Mouse (Mus musculus) hindbrain, embryonic 12.5 days (tissue): ENCODE data around the gene Bean1. TPM values are rescaled to one million over a fixed set of nuclear protein-coding genes. Genes with fewer than 3 reads are reported as not detected.

ENCODE experiments used
- ATAC-seq: fragments of 200-750 bp; cut with Nextera tagmentation; 2 replicates; pipeline ENCODE4 v1.8.0; 2017; ENCODE audit warnings: moderate TSS enrichment; ENCODE audit not compliant: low FRiP score
- H3K27ac ChIP-seq: fragments of 300-500 bp; sonication (generic); 2 replicates; pipeline ENCODE4 v1.5.1; 2016; ENCODE audit warnings: mild to moderate bottlenecking
- H3K27me3 ChIP-seq: fragments of 300-500 bp; sonication (generic); 2 replicates; pipeline ENCODE4 v1.6.1; 2016; ENCODE audit warnings: mild to moderate bottlenecking
- H3K36me3 ChIP-seq: fragments of 300-500 bp; sonication (generic); 2 replicates; pipeline ENCODE4 v1.6.1; 2016; ENCODE audit warnings: mild to moderate bottlenecking
- H3K4me1 ChIP-seq: fragments of 300-500 bp; sonication (generic); 2 replicates; pipeline ENCODE4 v1.6.1; 2016
- H3K4me2 ChIP-seq: fragments of 300-500 bp; sonication (generic); replicated peaks from 2 replicates; pipeline ENCODE4 v1.6.1; 2016; ENCODE audit warnings: mild to moderate bottlenecking
- H3K4me3 ChIP-seq: fragments of 300-500 bp; sonication (generic); 2 replicates; pipeline ENCODE4 v1.5.1; 2016; ENCODE audit warnings: mild to moderate bottlenecking
- H3K9ac ChIP-seq: fragments of 300-500 bp; sonication (generic); 2 replicates; pipeline ENCODE4 v1.6.1; 2016; ENCODE audit warnings: mild to moderate bottlenecking, moderate library complexity
- H3K9me3 ChIP-seq: fragments of 300-500 bp; sonication (generic); replicated peaks from 2 replicates; pipeline ENCODE4 v1.6.1; 2016; ENCODE audit warnings: mild to moderate bottlenecking
- WGBS: fragments of 180-500 bp; shearing (Covaris S2); methylation state at CpG from one replicate; pipeline ENCODE4 v1.1.7; 2016; 5-methylcytosine and 5-hydroxymethylcytosine counted together
- polyA plus RNA-seq: library from polyadenylated mRNA; unstranded; fragments of >200 nt; fragmentation: Nextera tagmentation; extraction: Ambion mirVana; gene quantifications from 2 replicates; pipeline ENCODE4 v1.2.1, GENCODE M21; 2016

Gene Bean1
- polyA plus RNA-seq, 1 experiment from 2014 or later, result 2.6 TPM

DNA sequence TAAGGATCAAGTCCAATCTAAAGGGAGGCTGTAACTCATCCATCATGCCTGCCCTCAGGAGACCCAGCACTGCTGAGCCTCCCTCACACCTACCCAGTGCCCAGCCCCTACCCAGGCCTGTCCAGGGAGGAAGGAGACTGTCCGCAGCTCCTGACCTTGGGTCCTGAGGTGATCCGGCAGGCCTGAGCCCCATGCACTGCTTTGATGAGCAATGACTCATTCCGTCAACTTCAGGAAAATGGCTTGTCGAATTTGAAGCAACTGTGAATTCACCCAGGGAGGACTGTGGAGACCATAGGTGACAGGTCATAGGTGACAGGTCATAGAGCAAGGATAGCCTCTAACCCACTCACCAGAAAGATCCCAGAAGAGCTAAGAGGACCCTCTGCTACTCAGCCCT, 26.9 kb upstream of the Bean1 start:
- ATAC-seq, result no peak
- Histone ChIP-seq H3K4me3 (no peak overlapping the region), H3K27me3 (no peaks in the 10 kb centered on the region), H3K27ac (no peak overlapping the region), H3K9me3 (no peaks in the 10 kb centered on the region), H3K36me3 (no peaks in the 10 kb centered on the region), H3K4me2 (no peak overlapping the region), H3K4me1 (no peaks in the 10 kb centered on the region), H3K9ac (no peak overlapping the region)
- 73% methylated on average over 4 of the region's 4 CpGs for WGBS

DNA sequence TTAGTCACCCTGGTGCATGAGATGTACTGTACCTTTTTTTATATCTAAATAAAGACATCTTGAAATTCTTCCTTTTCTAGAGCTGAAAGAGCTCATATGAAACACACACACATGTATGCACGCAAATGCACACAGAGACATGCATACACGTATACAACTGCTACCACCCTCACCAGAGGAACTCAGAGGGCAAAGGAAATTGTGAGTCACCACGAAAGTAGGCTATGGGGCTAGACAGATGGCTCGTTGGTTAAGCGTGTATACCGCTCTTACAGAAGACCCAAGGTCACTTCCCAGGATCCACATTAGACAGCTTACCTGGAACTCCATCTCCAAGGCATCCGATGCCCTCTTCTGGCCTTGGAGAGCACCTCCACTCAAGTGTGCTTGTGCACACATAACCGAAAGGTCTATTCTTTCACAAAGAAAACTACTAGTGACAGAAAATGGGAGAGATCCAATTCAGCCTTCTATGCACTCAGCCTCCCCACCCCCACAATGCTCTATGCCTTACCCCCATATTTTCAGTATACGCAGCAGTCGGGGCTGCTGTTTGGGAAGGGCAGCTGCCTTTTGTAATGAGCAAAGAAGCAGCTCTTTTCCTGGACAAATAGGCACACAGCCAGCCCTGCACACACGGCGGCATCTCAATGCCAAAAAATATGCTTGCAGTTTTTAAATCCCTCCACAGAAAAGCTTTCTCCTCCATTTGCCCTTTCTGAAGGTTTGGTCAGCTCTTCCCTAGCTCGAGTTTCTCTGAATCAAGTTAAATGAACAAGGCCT, 25.6 kb upstream of the Bean1 start:
- Histone ChIP-seq H3K9me3 (no peaks in the 10 kb centered on the region), H3K4me1 (no peaks in the 10 kb centered on the region), H3K4me3 (no peak overlapping the region), H3K27ac (no peak overlapping the region), H3K4me2 (no peak overlapping the region), H3K36me3 (no peaks in the 10 kb centered on the region), H3K9ac (no peak overlapping the region), H3K27me3 (no peaks in the 10 kb centered on the region)
- WGBS, result 89% methylated on average over 13 of the region's 13 CpGs
- no peak for ATAC-seq

DNA sequence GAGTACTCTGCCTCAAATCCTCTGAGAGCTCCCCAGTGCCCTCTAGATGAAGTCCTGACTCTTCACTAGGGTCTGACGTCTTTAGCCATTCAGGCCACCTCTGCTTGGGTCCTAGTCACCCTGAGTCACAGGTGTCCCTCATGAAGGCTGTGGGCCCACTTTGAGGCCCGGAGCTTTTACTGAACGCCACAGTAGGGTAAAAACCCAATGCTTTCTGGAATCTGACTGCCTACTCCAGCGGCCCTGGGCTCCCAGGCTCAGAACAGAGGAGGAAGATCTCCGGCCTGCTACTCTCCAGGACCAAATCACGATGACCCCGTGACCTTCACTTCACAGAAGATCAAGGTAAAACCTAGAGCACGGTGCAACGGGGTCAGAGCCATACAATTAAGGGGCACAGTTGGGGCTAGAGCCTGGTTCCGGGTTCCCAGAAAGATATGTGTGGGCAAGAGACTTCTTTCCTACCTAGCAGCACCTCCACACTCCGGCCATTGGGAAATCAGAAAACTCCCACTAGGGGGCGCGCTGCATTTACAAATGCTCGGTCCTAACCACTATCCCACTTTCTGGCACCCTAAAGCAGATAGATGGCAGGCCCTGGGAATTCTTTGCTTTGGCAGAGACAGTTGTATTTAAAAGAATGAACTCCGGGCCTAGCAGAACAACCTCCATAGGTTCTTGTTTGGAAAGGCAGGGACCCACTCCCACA, 24.1 kb upstream of the Bean1 start:
- Histone ChIP-seq H3K9ac (no peak overlapping the region), H3K4me3 (no peak overlapping the region), H3K27ac (no peak overlapping the region), H3K36me3 (no peaks in the 10 kb centered on the region), H3K4me2 (no peak overlapping the region), H3K4me1 (no peaks in the 10 kb centered on the region), H3K27me3 (no peaks in the 10 kb centered on the region), H3K9me3 (no peaks in the 10 kb centered on the region)
- WGBS, result 35% methylated on average over 15 of the region's 15 CpGs
- peak; percentile 86; the same call in 1 of the 2 replicates for ATAC-seq

DNA sequence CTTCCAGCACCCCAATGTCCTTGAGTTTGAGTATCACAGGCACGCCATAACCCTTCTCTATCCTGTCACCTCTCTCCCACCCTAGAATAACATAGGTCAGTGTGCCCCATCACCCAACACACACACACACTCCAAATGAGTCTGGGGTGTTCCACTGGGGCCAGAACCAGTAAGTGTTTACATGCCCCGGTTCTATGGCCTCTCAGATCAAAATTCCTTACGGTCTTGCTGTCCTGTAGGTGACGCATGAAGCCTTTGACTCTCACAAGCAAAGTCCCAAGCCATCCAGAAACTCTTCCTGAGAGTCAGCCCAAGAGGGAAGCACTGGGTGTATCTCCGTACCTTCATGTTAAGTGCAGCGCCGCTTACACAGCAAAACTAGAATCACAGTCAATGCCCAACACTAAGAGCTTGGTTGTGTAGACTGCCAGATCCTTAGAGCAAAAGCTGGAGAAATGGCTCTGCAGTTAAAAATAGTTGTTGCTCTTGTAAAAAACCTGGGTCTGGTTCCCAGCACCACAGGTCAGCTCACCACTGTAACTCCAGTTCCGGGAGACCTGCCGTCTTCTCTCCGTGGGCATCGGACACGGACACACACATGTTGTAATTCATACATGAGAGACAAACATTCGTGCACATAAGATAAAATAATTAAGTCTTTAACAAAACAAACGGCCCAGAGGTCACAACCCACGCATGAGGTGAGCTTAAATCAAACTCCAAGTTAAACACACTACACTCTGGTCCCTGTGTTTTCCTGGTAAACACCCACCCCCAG, 23.3 kb upstream of the Bean1 start:
- no peaks in the 10 kb centered on the region for H3K4me1 ChIP-seq
- no peaks in the 10 kb centered on the region for H3K27me3 ChIP-seq
- H3K9me3 ChIP-seq, result no peaks in the 10 kb centered on the region
- no peak overlapping the region for H3K4me2 ChIP-seq
- H3K4me3 ChIP-seq, result no peak overlapping the region
- H3K27ac ChIP-seq, result no peak overlapping the region
- 89% methylated on average over 15 of the region's 15 CpGs for WGBS
- H3K9ac ChIP-seq, result no peak overlapping the region
- no peaks in the 10 kb centered on the region for H3K36me3 ChIP-seq
- peak; percentile 54; the same call in 1 of the 2 replicates for ATAC-seq

DNA sequence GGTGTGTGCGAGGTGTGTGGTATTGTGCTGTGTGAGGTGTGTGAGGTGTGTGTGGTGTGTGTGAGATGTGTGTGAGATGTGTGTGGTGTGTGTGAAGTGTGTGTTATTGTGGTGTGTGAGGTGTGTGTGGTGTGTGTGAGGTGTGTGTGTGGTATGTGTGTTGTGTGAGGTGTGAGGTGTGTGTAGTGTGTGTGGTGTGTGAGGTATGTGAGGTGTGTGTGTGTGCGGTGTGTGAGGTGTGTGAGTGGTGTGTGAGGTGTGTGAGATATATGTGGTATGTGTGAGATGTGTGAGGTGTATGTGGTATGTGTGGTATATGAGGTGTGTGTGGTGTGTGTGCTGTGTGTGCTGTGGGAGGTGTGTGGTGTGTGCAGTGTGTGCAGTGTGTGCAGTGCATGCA, 22.3 kb upstream of the Bean1 start:
- Histone ChIP-seq H3K4me1 (no peaks in the 10 kb centered on the region), H3K4me2 (no peak overlapping the region), H3K27me3 (no peaks in the 10 kb centered on the region), H3K36me3 (no peaks in the 10 kb centered on the region), H3K4me3 (no peak overlapping the region), H3K9ac (no peak overlapping the region), H3K27ac (no peak overlapping the region), H3K9me3 (no peaks in the 10 kb centered on the region)
- WGBS, result 93% methylated on average over 2 of the region's 2 CpGs
- ATAC-seq, result no peak

DNA sequence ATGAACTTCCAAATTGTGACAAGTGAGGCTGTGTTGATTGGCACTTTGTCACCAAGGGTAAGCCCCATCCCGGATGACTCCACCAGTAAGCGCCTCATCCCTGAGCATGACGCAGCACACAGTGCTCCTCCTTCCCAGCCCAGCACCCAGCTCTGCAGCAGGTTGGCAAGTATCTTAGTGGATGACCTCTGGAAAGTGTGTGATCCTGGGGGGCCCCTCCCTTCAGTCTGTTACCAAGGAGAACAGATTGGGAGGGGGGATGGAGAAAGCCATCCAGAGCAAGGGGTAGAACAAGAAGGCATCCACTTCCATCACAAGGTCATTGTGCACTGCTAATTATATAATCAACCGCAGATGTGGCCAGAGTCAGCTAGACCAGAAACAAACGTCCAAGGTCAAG, 9.5 kb upstream of the Bean1 start:
- ATAC-seq, result no peak
- WGBS, result 76% methylated on average over 5 of the region's 5 CpGs

DNA sequence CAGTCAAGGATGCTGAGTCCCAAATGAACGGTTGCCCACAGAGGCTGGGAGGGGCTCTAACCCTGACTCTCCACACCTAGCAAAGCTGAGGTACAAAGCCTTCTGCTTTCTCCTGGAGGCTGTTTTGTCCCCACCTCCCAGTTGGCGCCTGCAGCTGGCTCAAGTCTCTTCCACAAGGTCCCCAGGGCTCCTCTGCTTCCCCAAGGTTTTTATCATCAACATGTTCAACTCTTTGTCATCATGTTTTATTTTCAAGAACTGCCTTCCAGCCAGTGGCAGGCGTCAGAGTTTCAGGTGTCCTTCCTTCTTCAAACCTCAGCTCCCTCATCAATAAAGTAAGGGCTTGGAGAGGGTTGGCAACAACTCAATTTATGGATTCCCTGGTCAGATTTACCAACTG, 781 bp upstream of the Bean1 start:
- peaks cover 10% of the 10 kb centered on the region; the same call in 1 of the 2 replicates for H3K4me1 ChIP-seq
- H3K27me3 ChIP-seq, result peaks cover 38% of the 10 kb centered on the region
- no peak overlapping the region for H3K9ac ChIP-seq
- no peak overlapping the region for H3K27ac ChIP-seq
- no peak overlapping the region for H3K4me2 ChIP-seq
- H3K4me3 ChIP-seq, result no peak overlapping the region
- no peaks in the 10 kb centered on the region for H3K9me3 ChIP-seq
- no peak for ATAC-seq
- 75% methylated on average over 3 of the region's 3 CpGs for whole genome bisulfite sequencing
- no peaks in the 10 kb centered on the region for H3K36me3 ChIP-seq

More for the DNA sequence above, 9.5 kb upstream of the Bean1 start:
- no peak overlapping the region for H3K27ac ChIP-seq
- no peaks in the 10 kb centered on the region; the same call in 1 of the 2 replicates for H3K27me3 ChIP-seq
- H3K4me3 ChIP-seq, result no peak overlapping the region
- no peak overlapping the region for H3K9ac ChIP-seq
- H3K9me3 ChIP-seq, result no peaks in the 10 kb centered on the region
- no peaks in the 10 kb centered on the region for H3K4me1 ChIP-seq
- H3K4me2 ChIP-seq, result no peak overlapping the region
- no peaks in the 10 kb centered on the region for H3K36me3 ChIP-seq

DNA sequence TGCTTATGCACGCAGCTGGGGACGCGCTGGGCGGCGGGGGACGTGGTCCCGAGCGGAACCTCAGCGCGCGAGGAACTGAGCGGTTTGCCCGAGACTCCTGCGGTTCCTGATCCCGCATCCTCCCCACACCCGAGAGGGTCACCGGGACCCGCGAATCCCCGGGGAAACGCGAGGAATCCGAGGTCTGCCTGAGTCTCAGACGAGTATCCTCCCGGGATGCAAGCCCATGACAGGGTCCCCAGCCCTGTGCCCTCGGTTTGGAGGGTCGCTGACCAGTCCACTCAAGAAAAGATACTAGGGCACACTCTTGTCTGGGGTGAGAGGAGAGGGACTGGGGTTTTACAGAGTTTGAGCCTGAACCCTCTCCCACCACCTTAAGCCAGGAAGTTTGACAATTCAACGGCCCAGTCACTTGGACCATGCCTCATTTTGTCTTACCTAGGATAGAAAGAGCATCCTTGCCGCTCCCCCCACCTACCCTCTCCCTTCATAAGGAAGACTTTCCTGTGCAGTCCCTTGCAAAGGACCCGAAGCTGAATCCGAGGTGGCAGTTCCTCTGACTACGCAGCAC, 893 bp downstream of the Bean1 start:
- H3K4me3 ChIP-seq, result peak overlapping the region; percentile 70
- peaks cover 10% of the 10 kb centered on the region; the same call in 1 of the 2 replicates for H3K4me1 ChIP-seq
- H3K9me3 ChIP-seq, result no peaks in the 10 kb centered on the region
- H3K4me2 ChIP-seq, result peak overlapping the region; percentile 77
- 4% methylated on average over 32 of the region's 32 CpGs for whole genome bisulfite sequencing
- H3K36me3 ChIP-seq, result no peaks in the 10 kb centered on the region
- H3K27me3 ChIP-seq, result peaks cover 38% of the 10 kb centered on the region
- peak; percentile 18 for ATAC-seq
- H3K27ac ChIP-seq, result no peak overlapping the region
- H3K9ac ChIP-seq, result peak overlapping the region; percentile 80

DNA sequence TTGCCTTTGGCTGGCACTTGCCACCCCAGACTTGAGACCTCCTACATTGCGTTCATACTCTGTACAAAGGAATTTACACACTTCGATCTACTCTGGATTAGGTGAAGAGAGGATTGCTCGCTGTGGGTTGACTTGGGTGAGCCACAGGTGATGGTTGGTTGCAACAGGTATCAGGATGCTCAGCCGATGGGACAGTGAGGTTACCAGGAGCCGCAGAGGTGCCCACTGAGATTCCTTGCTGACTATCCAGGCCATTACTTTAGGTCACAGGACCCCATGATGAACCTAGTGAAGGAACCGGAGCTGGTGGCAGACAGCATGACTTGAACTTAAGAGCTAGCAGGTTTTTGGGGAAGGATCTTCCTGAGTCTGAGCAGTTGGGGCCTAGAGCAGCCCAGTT, 2.2 kb downstream of the Bean1 start:
- no peak for ATAC-seq
- 86% methylated on average over 6 of the region's 6 CpGs for WGBS
- Histone ChIP-seq H3K9me3 (no peaks in the 10 kb centered on the region), H3K4me3 (no peak overlapping the region), H3K4me1 (peaks cover 10% of the 10 kb centered on the region; the same call in 1 of the 2 replicates), H3K9ac (no peak overlapping the region), H3K4me2 (no peak overlapping the region), H3K36me3 (no peaks in the 10 kb centered on the region), H3K27me3 (peaks cover 38% of the 10 kb centered on the region), H3K27ac (no peak overlapping the region)

DNA sequence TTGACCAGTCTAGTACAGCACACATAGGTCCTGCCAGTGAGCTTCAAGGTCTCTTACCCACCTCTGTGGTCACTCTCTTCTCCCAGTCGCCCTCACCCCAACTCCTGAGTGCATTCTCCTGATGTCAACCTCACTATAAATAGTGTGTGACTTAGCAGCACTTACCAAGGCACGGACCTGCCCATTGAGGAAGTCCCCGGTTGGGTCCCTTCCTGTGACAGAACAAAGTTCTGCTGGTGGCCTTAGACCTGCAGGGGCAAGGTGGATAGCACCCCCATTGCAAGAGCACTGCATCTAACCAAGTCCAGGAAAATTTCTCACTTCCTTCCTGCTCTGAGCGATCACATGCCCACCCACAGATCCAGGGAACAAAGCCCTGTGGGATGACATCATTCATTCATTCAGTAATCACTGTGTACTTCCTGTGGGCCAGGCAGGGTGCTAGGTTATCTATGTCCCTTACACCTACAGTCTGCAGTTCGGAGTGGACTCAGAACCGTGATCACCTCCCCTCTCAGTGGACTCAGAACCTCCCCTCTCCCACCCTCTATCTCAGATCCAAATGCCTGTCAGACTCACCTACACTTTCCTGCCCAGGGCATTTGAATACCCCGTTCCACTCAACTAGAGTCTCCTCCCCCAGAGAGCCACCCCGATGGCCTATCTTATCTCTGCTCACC, 5.7 kb downstream of the Bean1 start:
- H3K9me3 ChIP-seq, result no peaks in the 10 kb centered on the region
- no peak overlapping the region for H3K4me3 ChIP-seq
- H3K9ac ChIP-seq, result no peak overlapping the region
- WGBS, result 80% methylated on average over 8 of the region's 8 CpGs
- H3K27ac ChIP-seq, result no peak overlapping the region
- H3K4me2 ChIP-seq, result no peak overlapping the region
- H3K36me3 ChIP-seq, result no peaks in the 10 kb centered on the region
- no peak for ATAC-seq
- peaks cover 29% of the 10 kb centered on the region for H3K27me3 ChIP-seq
- H3K4me1 ChIP-seq, result 0 out of 2 replicates have a peak, but pooled peaks cover 9% of the 10 kb centered on the region

DNA sequence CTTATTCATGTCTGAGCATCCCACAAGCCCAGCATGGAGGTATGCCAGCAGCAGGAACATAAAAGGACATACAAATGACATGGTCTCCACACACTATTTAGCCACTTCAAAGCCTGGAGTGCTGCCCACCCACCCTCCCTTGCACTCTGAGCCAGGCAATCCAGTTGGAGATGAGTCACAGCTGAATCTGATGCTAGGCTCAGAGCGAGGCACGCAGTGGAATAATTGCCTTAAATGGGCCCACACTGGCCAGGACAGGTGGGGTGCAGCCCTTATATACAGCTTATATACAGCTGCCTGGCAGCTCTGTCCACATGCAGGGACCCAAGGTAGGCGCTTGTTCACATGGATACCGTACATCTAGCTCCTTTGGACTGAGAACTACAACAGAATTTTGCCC, 6.8 kb downstream of the Bean1 start:
- 0 out of 2 replicates have a peak, but pooled peaks cover 3% of the 10 kb centered on the region for H3K4me1 ChIP-seq
- ATAC-seq, result no peak
- peaks cover 19% of the 10 kb centered on the region for H3K27me3 ChIP-seq
- no peak overlapping the region for H3K4me2 ChIP-seq
- no peak overlapping the region for H3K4me3 ChIP-seq
- H3K9me3 ChIP-seq, result no peaks in the 10 kb centered on the region
- H3K27ac ChIP-seq, result no peak overlapping the region
- H3K36me3 ChIP-seq, result no peaks in the 10 kb centered on the region
- H3K9ac ChIP-seq, result no peak overlapping the region
- WGBS, result 81% methylated on average over 4 of the region's 4 CpGs
